Mouse (Mus musculus): ENCODE measurements at regions not wholly inside any gene's neighbourhood (a gene's known extent, or its start where the extent isn't known, plus 50 kb on each side); places are given as distances from the start of the nearest gene placed in this dataset.
"Not testable (repeated sequence)": the region's sequence is repeated elsewhere in the genome, so short reads cannot be mapped to it uniquely, and the experiment has no call there.

DNA sequence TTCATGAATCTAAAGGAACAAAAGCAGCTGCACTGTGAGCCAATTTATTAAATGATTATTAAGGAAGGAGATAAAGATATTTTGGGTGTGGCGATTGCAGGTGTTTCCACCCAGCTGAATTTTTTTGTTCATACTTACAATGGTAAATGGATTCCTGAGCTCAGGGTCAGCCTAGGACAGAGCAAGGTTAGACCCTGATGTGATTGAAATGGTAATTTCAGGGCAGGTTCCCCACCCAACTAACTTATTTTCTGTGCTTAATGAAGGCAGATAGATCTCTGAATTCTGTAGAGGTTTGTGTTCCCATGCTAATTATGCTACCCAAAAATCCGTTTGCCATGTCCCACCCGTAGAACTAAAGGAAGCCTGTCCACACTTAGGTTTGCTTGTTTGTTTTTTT is 258.8 kb upstream of the St6gal2 start:
- DNase-seq (ENCODE audit: low spot score) = no peak
- no peak for ATAC-seq (ENCODE audit: insufficient read depth, low FRiP score, low TSS enrichment)

DNA sequence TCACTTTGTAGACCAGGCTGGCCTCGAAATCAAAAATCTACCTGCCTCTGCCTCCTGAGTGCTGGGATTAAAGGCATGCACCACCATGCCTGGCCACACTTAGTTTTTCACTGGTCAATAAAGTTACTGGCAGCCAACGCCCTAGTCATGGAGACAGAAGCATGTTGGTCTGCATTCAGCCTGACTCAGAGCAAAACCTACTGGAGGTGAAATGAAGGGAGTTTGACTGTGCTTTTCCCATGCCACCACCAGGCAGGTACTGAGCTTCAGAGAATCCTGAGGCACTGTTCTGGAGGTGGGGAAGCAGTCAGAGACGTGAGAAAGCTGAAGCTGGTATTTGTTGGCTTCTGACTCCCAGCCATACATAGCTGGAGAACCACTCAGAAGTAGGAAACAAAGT is 258.4 kb upstream of the St6gal2 start:
- ATAC-seq (ENCODE audit: insufficient read depth, low FRiP score, low TSS enrichment) = no peak
- no peaks in the 10 kb centered on the region for H3K36me3 ChIP-seq (ENCODE audit: control insufficient read depth, insufficient read depth, low read length)
- no peak overlapping the region for H3K27ac ChIP-seq (ENCODE audit: low read depth, low read length)
- H3K4me1 ChIP-seq (ENCODE audit: control insufficient read depth, insufficient read depth, low read length) = no peaks in the 10 kb centered on the region
- no peaks in the 10 kb centered on the region for H3K9me3 ChIP-seq (ENCODE audit: control insufficient read depth, low read length)
- H3K9ac ChIP-seq (ENCODE audit: low read length) = no peak overlapping the region
- no peaks in the 10 kb centered on the region for H3K27me3 ChIP-seq (ENCODE audit: control insufficient read depth, insufficient read depth, low read length)
- 81% methylated on average over 3 of the region's 3 CpGs for WGBS
- no peak for DNase-seq (ENCODE audit: low spot score)
- no peak overlapping the region for H3K4me2 ChIP-seq (ENCODE audit: low read depth)
- no peak overlapping the region for H3K4me3 ChIP-seq (ENCODE audit: low read depth, low read length)

More for the DNA sequence above, 258.8 kb upstream of the St6gal2 start:
- H3K4me3 ChIP-seq (ENCODE audit: low read depth, low read length) = no peak overlapping the region
- no peaks in the 10 kb centered on the region for H3K4me1 ChIP-seq (ENCODE audit: control insufficient read depth, insufficient read depth, low read length)
- H3K4me2 ChIP-seq (ENCODE audit: low read depth) = no peak overlapping the region
- H3K36me3 ChIP-seq (ENCODE audit: control insufficient read depth, insufficient read depth, low read length) = no peaks in the 10 kb centered on the region
- H3K9ac ChIP-seq (ENCODE audit: low read length) = no peak overlapping the region
- 90% methylated on average over 3 of the region's 3 CpGs for WGBS
- H3K27ac ChIP-seq (ENCODE audit: low read depth, low read length) = no peak overlapping the region
- H3K27me3 ChIP-seq (ENCODE audit: control insufficient read depth, insufficient read depth, low read length) = no peaks in the 10 kb centered on the region
- H3K9me3 ChIP-seq (ENCODE audit: control insufficient read depth, low read length) = no peaks in the 10 kb centered on the region

DNA sequence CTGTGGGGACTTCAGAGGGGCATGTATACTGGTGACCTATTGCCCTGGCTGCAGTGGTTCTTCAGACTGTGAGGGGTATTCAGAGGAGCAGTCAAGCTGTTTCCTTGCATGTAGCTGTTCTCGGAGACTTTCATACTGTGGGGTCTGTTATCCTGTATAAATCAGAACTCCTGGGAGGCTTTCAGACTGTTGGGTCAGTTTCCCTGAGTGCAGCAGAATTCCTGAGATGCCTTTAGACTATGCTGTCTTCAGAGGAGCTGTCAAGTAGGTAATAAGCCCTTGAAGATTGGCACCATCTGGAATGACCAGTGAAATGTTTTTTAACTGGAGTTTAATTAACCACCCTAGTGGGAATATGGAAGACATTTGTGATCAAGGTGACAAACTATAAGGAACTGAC is 238.6 kb upstream of the St6gal2 start:
- WGBS = 76% methylated on average over 1 of the region's 1 CpGs
- Histone ChIP-seq H3K9me3 (ENCODE audit: control insufficient read depth, low read length) (no peaks in the 10 kb centered on the region), H3K27me3 (ENCODE audit: control insufficient read depth, insufficient read depth, low read length) (no peaks in the 10 kb centered on the region), H3K4me1 (ENCODE audit: control insufficient read depth, insufficient read depth, low read length) (no peaks in the 10 kb centered on the region), H3K36me3 (ENCODE audit: control insufficient read depth, insufficient read depth, low read length) (no peaks in the 10 kb centered on the region), H3K4me2 (ENCODE audit: low read depth) (no peak overlapping the region), H3K4me3 (ENCODE audit: low read depth, low read length) (no peak overlapping the region), H3K9ac (ENCODE audit: low read length) (no peak overlapping the region), H3K27ac (ENCODE audit: low read depth, low read length) (no peak overlapping the region)
- no peak for ATAC-seq (ENCODE audit: insufficient read depth, low FRiP score, low TSS enrichment)
- DNase-seq (ENCODE audit: low spot score) = no peak

DNA sequence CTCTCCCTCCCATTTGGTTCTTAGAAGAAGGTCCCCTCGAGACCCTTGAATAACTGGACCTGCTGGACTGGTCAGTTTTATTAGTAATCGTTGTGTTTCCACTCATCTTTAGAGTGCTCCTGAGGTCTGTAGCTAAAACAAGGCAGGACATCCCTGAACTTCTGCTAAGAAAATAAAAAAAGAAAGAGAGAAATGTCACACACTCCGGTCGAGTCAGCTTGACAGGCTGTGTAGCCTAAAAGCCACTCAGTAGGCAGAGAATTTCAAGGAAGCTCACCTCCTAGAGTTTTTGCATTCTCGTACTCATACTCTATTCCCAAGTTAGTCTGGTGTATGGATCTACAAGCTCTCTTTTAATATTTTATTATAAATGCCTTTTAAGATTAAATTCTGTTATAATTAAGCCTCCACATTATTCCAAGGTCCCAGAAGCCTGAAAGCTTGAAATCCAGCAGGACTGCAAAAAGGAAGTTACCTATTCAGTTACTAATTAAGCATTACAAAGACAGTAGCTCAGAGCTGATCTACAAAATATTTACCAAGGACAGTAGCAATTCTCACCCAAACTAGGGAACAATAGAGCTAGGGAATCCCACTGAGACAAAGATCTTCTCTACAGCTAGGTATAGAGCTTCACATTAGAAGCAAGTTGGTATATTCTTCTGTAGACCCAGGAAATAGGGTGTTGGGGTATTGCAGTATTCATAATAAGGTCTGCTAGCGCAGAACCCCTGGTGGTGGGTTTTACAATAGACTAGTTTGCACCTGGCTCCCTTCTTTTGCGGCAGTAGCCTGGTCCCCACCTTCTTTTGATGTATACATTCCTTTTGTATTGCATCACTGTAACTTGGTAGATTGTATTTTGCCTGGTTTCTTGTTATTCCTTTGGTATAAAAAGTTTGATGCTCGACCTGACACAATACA is 226.7 kb upstream of the St6gal2 start:
- 85% methylated on average over 8 of the region's 8 CpGs for WGBS
- not testable (repeated sequence) for H3K9ac ChIP-seq (ENCODE audit: low read length); H3K4me3 ChIP-seq (ENCODE audit: low read depth, low read length); ATAC-seq (ENCODE audit: insufficient read depth, low FRiP score, low TSS enrichment); DNase-seq (ENCODE audit: low spot score); H3K27ac ChIP-seq (ENCODE audit: low read depth, low read length); H3K27me3 ChIP-seq (ENCODE audit: control insufficient read depth, insufficient read depth, low read length); H3K4me2 ChIP-seq (ENCODE audit: low read depth); H3K36me3 ChIP-seq (ENCODE audit: control insufficient read depth, insufficient read depth, low read length); H3K4me1 ChIP-seq (ENCODE audit: control insufficient read depth, insufficient read depth, low read length); H3K9me3 ChIP-seq (ENCODE audit: control insufficient read depth, low read length)

DNA sequence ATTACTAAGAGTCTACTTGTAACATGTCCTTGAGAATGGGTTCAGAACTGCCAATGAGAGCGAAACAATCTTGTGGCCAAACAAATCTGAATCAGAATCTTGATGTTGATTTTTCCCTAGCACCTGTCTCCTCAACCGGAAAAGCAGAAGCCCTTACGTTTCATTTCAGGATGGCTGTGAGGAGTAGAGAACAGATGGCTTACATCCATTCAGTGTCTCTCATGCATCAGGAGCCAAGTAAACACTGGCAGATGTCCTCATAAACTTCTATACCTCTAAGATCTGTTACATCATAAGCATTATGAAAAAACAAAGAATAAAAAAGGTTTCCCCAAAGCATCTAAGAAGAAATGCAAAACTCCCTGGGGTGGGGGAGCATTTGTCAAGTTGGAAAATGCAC is 221.1 kb upstream of the St6gal2 start:
- no peak overlapping the region for H3K9ac ChIP-seq (ENCODE audit: low read length)
- no peaks in the 10 kb centered on the region for H3K4me1 ChIP-seq (ENCODE audit: control insufficient read depth, insufficient read depth, low read length)
- ATAC-seq (ENCODE audit: insufficient read depth, low FRiP score, low TSS enrichment) (no peak), DNase-seq (ENCODE audit: low spot score) (no peak)
- 77% methylated on average over 3 of the region's 3 CpGs for WGBS
- no peak overlapping the region for H3K4me2 ChIP-seq (ENCODE audit: low read depth)
- H3K36me3 ChIP-seq (ENCODE audit: control insufficient read depth, insufficient read depth, low read length) = no peaks in the 10 kb centered on the region
- H3K27me3 ChIP-seq (ENCODE audit: control insufficient read depth, insufficient read depth, low read length) = no peaks in the 10 kb centered on the region
- no peak overlapping the region for H3K27ac ChIP-seq (ENCODE audit: low read depth, low read length)
- no peaks in the 10 kb centered on the region for H3K9me3 ChIP-seq (ENCODE audit: control insufficient read depth, low read length)
- no peak overlapping the region for H3K4me3 ChIP-seq (ENCODE audit: low read depth, low read length)

DNA sequence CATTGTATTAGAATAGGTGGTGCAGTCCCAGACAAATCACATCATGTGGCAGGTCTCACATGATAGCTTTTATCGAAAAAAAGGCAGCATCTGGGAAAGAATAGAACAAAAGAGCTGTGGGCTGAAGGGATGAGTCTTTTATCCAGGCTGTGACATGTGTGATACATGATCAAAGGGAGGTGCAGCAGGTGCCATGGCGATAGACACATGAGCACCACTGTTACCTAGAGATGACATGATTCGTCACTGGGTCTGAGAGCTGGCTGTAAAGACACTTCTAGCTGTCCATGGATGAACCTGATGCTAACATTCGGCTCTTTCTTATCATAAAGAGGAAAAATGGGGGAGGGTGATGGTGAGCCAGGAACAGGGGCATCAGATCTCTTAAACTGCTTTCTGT is 210.9 kb upstream of the St6gal2 start:
- WGBS = 86% methylated on average over 4 of the region's 4 CpGs

DNA sequence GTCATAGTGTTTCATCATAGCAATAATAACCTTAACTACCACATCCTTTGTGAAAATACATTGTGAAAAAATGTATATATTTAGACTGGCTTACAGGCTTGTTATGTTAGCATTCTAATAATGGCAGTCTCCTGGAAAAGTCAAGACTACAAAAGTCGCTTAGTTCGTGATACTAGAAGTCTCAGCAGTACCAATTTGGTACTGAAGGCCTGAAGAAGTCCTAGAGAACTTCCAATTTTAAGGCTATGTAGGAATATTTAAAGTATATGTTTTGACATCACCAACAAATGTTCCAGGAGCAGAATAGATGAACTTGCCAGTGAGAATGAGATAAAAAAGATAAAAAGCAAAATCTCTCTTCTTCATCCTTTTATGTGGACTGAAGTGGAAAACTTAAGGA is 182.5 kb upstream of the St6gal2 start:
- Histone ChIP-seq H3K4me2 (ENCODE audit: low read depth) (no peak overlapping the region), H3K4me3 (ENCODE audit: low read depth, low read length) (no peak overlapping the region), H3K27ac (ENCODE audit: low read depth, low read length) (no peak overlapping the region), H3K27me3 (ENCODE audit: control insufficient read depth, insufficient read depth, low read length) (no peaks in the 10 kb centered on the region), H3K9me3 (ENCODE audit: control insufficient read depth, low read length) (no peaks in the 10 kb centered on the region), H3K4me1 (ENCODE audit: control insufficient read depth, insufficient read depth, low read length) (no peaks in the 10 kb centered on the region), H3K36me3 (ENCODE audit: control insufficient read depth, insufficient read depth, low read length) (no peaks in the 10 kb centered on the region), H3K9ac (ENCODE audit: low read length) (no peak overlapping the region)
- 92% methylated on average over 2 of the region's 2 CpGs for WGBS
- ATAC-seq (ENCODE audit: insufficient read depth, low FRiP score, low TSS enrichment) = no peak
- DNase-seq (ENCODE audit: low spot score) = no peak

More for the DNA sequence above, 210.9 kb upstream of the St6gal2 start:
- Histone ChIP-seq H3K9ac (ENCODE audit: low read length) (no peak overlapping the region), H3K9me3 (ENCODE audit: control insufficient read depth, low read length) (no peaks in the 10 kb centered on the region), H3K36me3 (ENCODE audit: control insufficient read depth, insufficient read depth, low read length) (no peaks in the 10 kb centered on the region), H3K4me2 (ENCODE audit: low read depth) (no peak overlapping the region), H3K4me3 (ENCODE audit: low read depth, low read length) (no peak overlapping the region), H3K4me1 (ENCODE audit: control insufficient read depth, insufficient read depth, low read length) (no peaks in the 10 kb centered on the region), H3K27ac (ENCODE audit: low read depth, low read length) (no peak overlapping the region), H3K27me3 (ENCODE audit: control insufficient read depth, insufficient read depth, low read length) (no peaks in the 10 kb centered on the region)
- ATAC-seq (ENCODE audit: insufficient read depth, low FRiP score, low TSS enrichment) (no peak), DNase-seq (ENCODE audit: low spot score) (no peak)

DNA sequence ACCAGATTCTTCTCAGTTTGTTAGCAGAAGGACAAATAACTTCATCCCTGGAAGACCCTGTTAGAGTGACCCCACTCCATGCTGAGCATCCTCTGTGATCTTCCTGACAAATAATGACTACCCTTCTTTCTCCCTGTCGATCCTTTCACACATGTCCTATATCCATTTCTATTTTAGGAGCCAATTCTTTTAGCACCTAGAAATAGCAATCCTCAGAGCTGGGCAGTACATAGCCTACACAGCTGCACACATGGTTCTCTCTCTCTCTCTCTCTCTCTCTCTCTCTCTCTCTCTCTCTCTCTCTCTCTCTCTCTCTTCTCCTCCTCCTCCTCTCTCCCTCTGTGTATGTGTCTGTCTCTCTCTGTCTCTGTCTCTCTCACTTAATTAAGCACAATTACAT is 168.6 kb upstream of the St6gal2 start:
- H3K4me1 ChIP-seq (ENCODE audit: control insufficient read depth, insufficient read depth, low read length) = no peaks in the 10 kb centered on the region
- H3K4me2 ChIP-seq (ENCODE audit: low read depth) = no peak overlapping the region
- no peaks in the 10 kb centered on the region for H3K9me3 ChIP-seq (ENCODE audit: control insufficient read depth, low read length)
- no peak for DNase-seq (ENCODE audit: low spot score)
- H3K27me3 ChIP-seq (ENCODE audit: control insufficient read depth, insufficient read depth, low read length) = no peaks in the 10 kb centered on the region
- no peak overlapping the region for H3K27ac ChIP-seq (ENCODE audit: low read depth, low read length)
- 85% methylated on average over 1 of the region's 1 CpGs for WGBS
- no peak overlapping the region for H3K9ac ChIP-seq (ENCODE audit: low read length)
- H3K4me3 ChIP-seq (ENCODE audit: low read depth, low read length) = no peak overlapping the region
- no peak for ATAC-seq (ENCODE audit: insufficient read depth, low FRiP score, low TSS enrichment)
- no peaks in the 10 kb centered on the region for H3K36me3 ChIP-seq (ENCODE audit: control insufficient read depth, insufficient read depth, low read length)

DNA sequence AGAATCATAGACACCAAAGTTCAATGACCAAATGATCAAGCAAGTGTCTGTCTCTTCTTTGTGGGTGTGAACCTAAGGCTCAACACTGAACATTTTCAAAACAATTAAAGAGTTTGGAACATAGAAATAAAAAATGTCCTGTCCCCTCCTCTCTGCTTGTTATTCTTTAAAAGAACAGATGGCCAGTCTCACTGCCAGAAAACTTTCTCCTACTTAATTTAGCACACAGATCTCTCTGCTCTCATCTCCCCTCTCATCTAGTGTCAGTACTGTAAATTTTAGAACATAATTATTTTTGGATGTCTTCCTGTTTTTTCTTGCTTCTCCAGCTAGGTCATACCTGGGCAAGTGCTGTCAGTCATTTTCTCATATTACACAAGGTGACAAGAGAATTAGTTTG is 163.9 kb upstream of the St6gal2 start:
- Histone ChIP-seq H3K4me2 (ENCODE audit: low read depth) (no peak overlapping the region), H3K9me3 (ENCODE audit: control insufficient read depth, low read length) (no peaks in the 10 kb centered on the region), H3K36me3 (ENCODE audit: control insufficient read depth, insufficient read depth, low read length) (no peaks in the 10 kb centered on the region), H3K27me3 (ENCODE audit: control insufficient read depth, insufficient read depth, low read length) (no peaks in the 10 kb centered on the region), H3K27ac (ENCODE audit: low read depth, low read length) (no peak overlapping the region), H3K9ac (ENCODE audit: low read length) (no peak overlapping the region), H3K4me1 (ENCODE audit: control insufficient read depth, insufficient read depth, low read length) (no peaks in the 10 kb centered on the region), H3K4me3 (ENCODE audit: low read depth, low read length) (no peak overlapping the region)
- DNase-seq (ENCODE audit: low spot score) (no peak), ATAC-seq (ENCODE audit: insufficient read depth, low FRiP score, low TSS enrichment) (no peak)

Data from neural tube, embryonic 11.5 days (tissue).